Mouse (Mus musculus): Measurements from ENCODE around the gene Efna3. TPM values are rescaled to one million over a fixed set of nuclear protein-coding genes. Genes with fewer than 3 reads are reported as not detected.

Efna3 gene
- polyA plus RNA-seq, 1 experiment from 2014 or later: 3.9 TPM

- Histone ChIP-seq H3K27ac (replicated peaks) (0 out of 2 replicates have a peak overlapping the region, but pooled peaks have one; percentile 43), H3K9me3 (replicated peaks) (no peaks in the 10 kb centered on the region), H3K4me3 (no peak overlapping the region), H3K36me3 (no peaks in the 10 kb centered on the region), H3K4me1 (peaks cover 18% of the 10 kb centered on the region), H3K27me3 (ENCODE audit: low read depth, poor library complexity, severe bottlenecking) (peaks cover 4% of the 10 kb centered on the region)
- no peak for DNase-seq (ENCODE audit: low spot score)
- 79% methylated on average over 4 of the region's 4 CpGs for WGBS
Measured at GRCm38 (mm10) chr3:89305105-89305504, 17.7 kb downstream of the Efna3 start.

- H3K27me3 ChIP-seq (ENCODE audit: low read depth, poor library complexity, severe bottlenecking): peaks cover 10% of the 10 kb centered on the region
- H3K9me3 ChIP-seq (replicated peaks): no peaks in the 10 kb centered on the region
- DNase-seq (ENCODE audit: low spot score): no peak
- H3K4me1 ChIP-seq: peaks cover 24% of the 10 kb centered on the region
- 59% methylated on average over 6 of the region's 6 CpGs for WGBS
- H3K4me3 ChIP-seq: no peak overlapping the region
- H3K36me3 ChIP-seq: no peaks in the 10 kb centered on the region
- no peak overlapping the region for H3K27ac ChIP-seq (replicated peaks)
Measured at GRCm38 (mm10) chr3:89304440-89304839, 18.3 kb downstream of the Efna3 start.

- DNase-seq (ENCODE audit: low spot score): no peak
- H3K27me3 ChIP-seq (ENCODE audit: low read depth, poor library complexity, severe bottlenecking): peaks cover 26% of the 10 kb centered on the region
- no peaks in the 10 kb centered on the region for H3K9me3 ChIP-seq (replicated peaks)
- H3K4me3 ChIP-seq: no peak overlapping the region
- peaks cover 13% of the 10 kb centered on the region for H3K4me1 ChIP-seq
- H3K36me3 ChIP-seq: no peaks in the 10 kb centered on the region
- H3K27ac ChIP-seq (replicated peaks): no peak overlapping the region
- WGBS: 69% methylated on average over 2 of the region's 2 CpGs
Measured at GRCm38 (mm10) chr3:89300514-89300913, 22.3 kb downstream of the Efna3 start.

GRCm38 (mm10) chr3:89300071-89300470 lies 22.7 kb downstream of the Efna3 start:
- no peaks in the 10 kb centered on the region for H3K36me3 ChIP-seq
- H3K27ac ChIP-seq (replicated peaks): no peak overlapping the region
- peak overlapping the region; percentile 38; the same call in 1 of the 2 replicates for H3K4me3 ChIP-seq
- DNase-seq (ENCODE audit: low spot score): no peak
- H3K4me1 ChIP-seq: peaks cover 9% of the 10 kb centered on the region
- 75% methylated on average over 1 of the region's 1 CpGs for WGBS
- H3K27me3 ChIP-seq (ENCODE audit: low read depth, poor library complexity, severe bottlenecking): peaks cover 26% of the 10 kb centered on the region
- H3K9me3 ChIP-seq (replicated peaks): no peaks in the 10 kb centered on the region

GRCm38 (mm10) chr3:89299499-89299898 lies 23.3 kb downstream of the Efna3 start:
- Histone ChIP-seq H3K4me3 (peak overlapping the region; percentile 38), H3K27me3 (ENCODE audit: low read depth, poor library complexity, severe bottlenecking) (peaks cover 26% of the 10 kb centered on the region), H3K4me1 (peaks cover 9% of the 10 kb centered on the region), H3K9me3 (replicated peaks) (no peaks in the 10 kb centered on the region), H3K36me3 (no peaks in the 10 kb centered on the region), H3K27ac (replicated peaks) (no peak overlapping the region)
- WGBS: 3% methylated on average over 14 of the region's 14 CpGs
- DNase-seq (ENCODE audit: low spot score): peak; percentile 50

GRCm38 (mm10) chr3:89298908-89299307 lies 23.9 kb downstream of the Efna3 start:
- peaks cover 26% of the 10 kb centered on the region for H3K27me3 ChIP-seq (ENCODE audit: low read depth, poor library complexity, severe bottlenecking)
- WGBS: 85% methylated on average over 6 of the region's 6 CpGs
- H3K27ac ChIP-seq (replicated peaks): no peak overlapping the region
- no peak overlapping the region for H3K4me3 ChIP-seq
- no peak for DNase-seq (ENCODE audit: low spot score)
- peaks cover 9% of the 10 kb centered on the region for H3K4me1 ChIP-seq
- no peaks in the 10 kb centered on the region for H3K36me3 ChIP-seq
- H3K9me3 ChIP-seq (replicated peaks): no peaks in the 10 kb centered on the region

- 90% methylated on average over 11 of the region's 11 CpGs for WGBS
- DNase-seq (ENCODE audit: low spot score): no peak
- Histone ChIP-seq H3K4me1 (peaks cover 9% of the 10 kb centered on the region), H3K4me3 (no peak overlapping the region), H3K27me3 (ENCODE audit: low read depth, poor library complexity, severe bottlenecking) (peaks cover 26% of the 10 kb centered on the region), H3K36me3 (no peaks in the 10 kb centered on the region), H3K9me3 (replicated peaks) (no peaks in the 10 kb centered on the region), H3K27ac (replicated peaks) (no peak overlapping the region)
Measured at GRCm38 (mm10) chr3:89296761-89297396, 25.9 kb downstream of the Efna3 start.

GRCm38 (mm10) chr3:89295685-89296230 lies 27.0 kb downstream of the Efna3 start:
- H3K4me3 ChIP-seq: no peak overlapping the region
- 0 out of 2 replicates have a peak overlapping the region, but pooled peaks have one; percentile 11 for H3K27ac ChIP-seq (replicated peaks)
- 86% methylated on average over 8 of the region's 8 CpGs for WGBS
- no peaks in the 10 kb centered on the region for H3K9me3 ChIP-seq (replicated peaks)
- no peaks in the 10 kb centered on the region for H3K36me3 ChIP-seq
- peaks cover 9% of the 10 kb centered on the region for H3K4me1 ChIP-seq
- no peak for DNase-seq (ENCODE audit: low spot score)
- H3K27me3 ChIP-seq (ENCODE audit: low read depth, poor library complexity, severe bottlenecking): peaks cover 26% of the 10 kb centered on the region

GRCm38 (mm10) chr3:89294195-89294594 lies 28.6 kb downstream of the Efna3 start:
- Histone ChIP-seq H3K4me1 (peaks cover 2% of the 10 kb centered on the region), H3K27me3 (ENCODE audit: low read depth, poor library complexity, severe bottlenecking) (peaks cover 14% of the 10 kb centered on the region), H3K36me3 (no peaks in the 10 kb centered on the region), H3K4me3 (no peak overlapping the region), H3K9me3 (replicated peaks) (no peaks in the 10 kb centered on the region), H3K27ac (replicated peaks) (no peak overlapping the region)
- 84% methylated on average over 5 of the region's 5 CpGs for WGBS
- no peak for DNase-seq (ENCODE audit: low spot score)

GRCm38 (mm10) chr3:89293247-89293918 lies 29.4 kb downstream of the Efna3 start:
- 92% methylated on average over 11 of the region's 11 CpGs for WGBS
- no peak overlapping the region for H3K27ac ChIP-seq (replicated peaks)
- H3K4me3 ChIP-seq: no peak overlapping the region
- H3K4me1 ChIP-seq: peaks cover 10% of the 10 kb centered on the region; the same call in 1 of the 2 replicates
- no peak for DNase-seq (ENCODE audit: low spot score)
- no peaks in the 10 kb centered on the region for H3K9me3 ChIP-seq (replicated peaks)
- H3K27me3 ChIP-seq (ENCODE audit: low read depth, poor library complexity, severe bottlenecking): peaks cover 6% of the 10 kb centered on the region; the same call in 1 of the 2 replicates
- H3K36me3 ChIP-seq: no peaks in the 10 kb centered on the region

- Histone ChIP-seq H3K36me3 (no peaks in the 10 kb centered on the region), H3K27ac (replicated peaks) (no peak overlapping the region), H3K9me3 (replicated peaks) (no peaks in the 10 kb centered on the region), H3K4me1 (peaks cover 14% of the 10 kb centered on the region; the same call in 1 of the 2 replicates), H3K4me3 (no peak overlapping the region), H3K27me3 (ENCODE audit: low read depth, poor library complexity, severe bottlenecking) (no peaks in the 10 kb centered on the region)
- 74% methylated on average over 5 of the region's 5 CpGs for WGBS
- DNase-seq (ENCODE audit: low spot score): no peak
Measured at GRCm38 (mm10) chr3:89292303-89292702, 30.5 kb downstream of the Efna3 start.

- Histone ChIP-seq H3K36me3 (no peaks in the 10 kb centered on the region), H3K27ac (replicated peaks) (no peak overlapping the region), H3K4me1 (peaks cover 14% of the 10 kb centered on the region; the same call in 1 of the 2 replicates), H3K9me3 (replicated peaks) (no peaks in the 10 kb centered on the region), H3K27me3 (ENCODE audit: low read depth, poor library complexity, severe bottlenecking) (no peaks in the 10 kb centered on the region), H3K4me3 (no peak overlapping the region)
- no peak for DNase-seq (ENCODE audit: low spot score)
- WGBS: 81% methylated on average over 10 of the region's 10 CpGs
Measured at GRCm38 (mm10) chr3:89291874-89292273, 30.9 kb downstream of the Efna3 start.

GRCm38 (mm10) chr3:89288503-89288928 lies 34.2 kb downstream of the Efna3 start:
- 61% methylated on average over 7 of the region's 7 CpGs for WGBS
- H3K9me3 ChIP-seq (replicated peaks): no peaks in the 10 kb centered on the region
- no peak for DNase-seq (ENCODE audit: low spot score)
- H3K27ac ChIP-seq (replicated peaks): no peak overlapping the region
- peaks cover 14% of the 10 kb centered on the region; the same call in 1 of the 2 replicates for H3K4me1 ChIP-seq
- peaks cover 4% of the 10 kb centered on the region; the same call in 1 of the 2 replicates for H3K27me3 ChIP-seq (ENCODE audit: low read depth, poor library complexity, severe bottlenecking)
- H3K36me3 ChIP-seq: no peaks in the 10 kb centered on the region
- no peak overlapping the region for H3K4me3 ChIP-seq
